Mouse (Mus musculus) forebrain, embryonic 10.5 days (tissue): Measurements from ENCODE around the gene Cst3. TPM values are rescaled to one million over a fixed set of nuclear protein-coding genes. Genes with fewer than 3 reads are reported as not detected.
A peak's percentile ranks its signal among the peaks of the same experiment; 100 is the strongest.

Experiments used
- DNase-seq: peaks from one replicate; pipeline ENCODE4 v3.0.0-alpha.2; 2017; ENCODE audit warnings: low spot score; ENCODE audit errors: extremely low spot score
- H3K27ac ChIP-seq: fragments of 300-500 bp; sonication (generic); 2 replicates; pipeline ENCODE4 v1.5.1; 2016; ENCODE audit warnings: mild to moderate bottlenecking
- H3K27me3 ChIP-seq: fragments of 300-500 bp; sonication (generic); 2 replicates; pipeline ENCODE4 v1.6.1; 2016; ENCODE audit warnings: mild to moderate bottlenecking; ENCODE audit not compliant: poor library complexity, severe bottlenecking
- H3K36me3 ChIP-seq: fragments of 300-500 bp; sonication (generic); replicated peaks from 2 replicates; pipeline ENCODE4 v1.6.1; 2016; ENCODE audit warnings: mild to moderate bottlenecking, moderate library complexity
- H3K4me1 ChIP-seq: fragments of 300-500 bp; sonication (generic); 2 replicates; pipeline ENCODE4 v1.6.1; 2016
- H3K4me3 ChIP-seq: fragments of 300-500 bp; sonication (generic); 2 replicates; pipeline ENCODE4 v1.5.1; 2016; ENCODE audit warnings: mild to moderate bottlenecking, moderate library complexity
- H3K9me3 ChIP-seq: fragments of 300-500 bp; sonication (generic); 2 replicates; pipeline ENCODE4 v1.6.1; 2016; ENCODE audit warnings: mild to moderate bottlenecking, moderate library complexity
- WGBS: fragments of 180-500 bp; shearing (Covaris S2); methylation state at CpG from one replicate; pipeline ENCODE4 v1.1.7; 2016; 5-methylcytosine and 5-hydroxymethylcytosine counted together
- polyA plus RNA-seq: library from polyadenylated mRNA; unstranded; fragments of >200 nt; fragmentation: Nextera tagmentation; extraction: Ambion mirVana; gene quantifications from 2 replicates; pipeline ENCODE4 v1.2.1, GENCODE M21; 2016

Cst3 gene
- polyA plus RNA-seq = 287 and 297 TPM in 2 replicates

GRCm38 (mm10) chr2:148875335-148875811, at the start of gene Cst3:
TSS of gene Cst3 (minus strand) at chr2:148875692.
- Histone ChIP-seq H3K9me3 (no peaks in the 10 kb centered on the region), H3K27ac (peak within 1 kb of the TSS; percentile 93), H3K4me1 (peaks cover 55% of the 10 kb centered on the region), H3K4me3 (peak within 1 kb of the TSS; percentile 84), H3K27me3 (no peaks in the 10 kb centered on the region), H3K36me3 (peaks cover 32% of the 10 kb centered on the region)
- peak; percentile 91 for DNase-seq
- 0% methylated on average over 19 of the region's 19 CpGs for WGBS

- peak; percentile 72 for DNase-seq
- Histone ChIP-seq H3K9me3 (no peaks in the 10 kb centered on the region), H3K27me3 (no peaks in the 10 kb centered on the region), H3K4me3 (no peak overlapping the region), H3K4me1 (no peaks in the 10 kb centered on the region), H3K27ac (peak overlapping the region; percentile 52; the same call in 1 of the 2 replicates), H3K36me3 (no peaks in the 10 kb centered on the region)
- 10% methylated on average over 5 of the region's 5 CpGs for whole genome bisulfite sequencing
Measured at GRCm38 (mm10) chr2:148902286-148902685, 26.8 kb upstream of the Cst3 start.

GRCm38 (mm10) chr2:148900305-148900704, 24.8 kb upstream of the Cst3 start:
- no peak overlapping the region for H3K27ac ChIP-seq
- H3K36me3 ChIP-seq = no peaks in the 10 kb centered on the region
- H3K4me1 ChIP-seq = no peaks in the 10 kb centered on the region
- H3K9me3 ChIP-seq = no peaks in the 10 kb centered on the region
- no peak overlapping the region for H3K4me3 ChIP-seq
- no peaks in the 10 kb centered on the region for H3K27me3 ChIP-seq
- DNase-seq = no peak
- WGBS = 71% methylated on average over 4 of the region's 4 CpGs

- 86% methylated on average over 1 of the region's 1 CpGs for WGBS
- peaks cover 6% of the 10 kb centered on the region for H3K4me1 ChIP-seq
- no peak for DNase-seq
- no peaks in the 10 kb centered on the region for H3K36me3 ChIP-seq
- no peak overlapping the region for H3K27ac ChIP-seq
- no peaks in the 10 kb centered on the region for H3K9me3 ChIP-seq
- no peak overlapping the region for H3K4me3 ChIP-seq
- no peaks in the 10 kb centered on the region for H3K27me3 ChIP-seq
Measured at GRCm38 (mm10) chr2:148896219-148896618, 20.7 kb upstream of the Cst3 start.

GRCm38 (mm10) chr2:148893107-148893506, 17.6 kb upstream of the Cst3 start:
- no peaks in the 10 kb centered on the region for H3K36me3 ChIP-seq
- no peaks in the 10 kb centered on the region for H3K27me3 ChIP-seq
- no peak overlapping the region for H3K27ac ChIP-seq
- no peak for DNase-seq
- H3K4me3 ChIP-seq = no peak overlapping the region
- H3K4me1 ChIP-seq = peaks cover 33% of the 10 kb centered on the region
- H3K9me3 ChIP-seq = no peaks in the 10 kb centered on the region

GRCm38 (mm10) chr2:148890021-148890851, 14.7 kb upstream of the Cst3 start:
- no peak overlapping the region for H3K4me3 ChIP-seq
- WGBS = 13% methylated on average over 5 of the region's 5 CpGs
- no peaks in the 10 kb centered on the region for H3K36me3 ChIP-seq
- H3K9me3 ChIP-seq = no peaks in the 10 kb centered on the region
- peak; percentile 40 for DNase-seq
- peak overlapping the region; percentile 87 for H3K27ac ChIP-seq
- peaks cover 33% of the 10 kb centered on the region for H3K4me1 ChIP-seq
- no peaks in the 10 kb centered on the region for H3K27me3 ChIP-seq

GRCm38 (mm10) chr2:148889331-148890010, 14.0 kb upstream of the Cst3 start:
- no peak overlapping the region for H3K4me3 ChIP-seq
- no peak for DNase-seq
- H3K27me3 ChIP-seq = no peaks in the 10 kb centered on the region
- no peaks in the 10 kb centered on the region for H3K36me3 ChIP-seq
- peak overlapping the region; percentile 87 for H3K27ac ChIP-seq
- WGBS = 29% methylated on average over 3 of the region's 3 CpGs
- H3K9me3 ChIP-seq = no peaks in the 10 kb centered on the region
- peaks cover 33% of the 10 kb centered on the region for H3K4me1 ChIP-seq

GRCm38 (mm10) chr2:148888872-148889271, 13.4 kb upstream of the Cst3 start:
- DNase-seq = no peak
- H3K27me3 ChIP-seq = no peaks in the 10 kb centered on the region
- H3K27ac ChIP-seq = peak overlapping the region; percentile 87
- H3K4me1 ChIP-seq = peaks cover 33% of the 10 kb centered on the region
- no peaks in the 10 kb centered on the region for H3K9me3 ChIP-seq
- no peak overlapping the region for H3K4me3 ChIP-seq
- H3K36me3 ChIP-seq = no peaks in the 10 kb centered on the region
- WGBS = 59% methylated on average over 3 of the region's 3 CpGs

- no peak overlapping the region for H3K4me3 ChIP-seq
- no peak overlapping the region for H3K27ac ChIP-seq
- no peaks in the 10 kb centered on the region for H3K9me3 ChIP-seq
- peaks cover 12% of the 10 kb centered on the region for H3K4me1 ChIP-seq
- no peak for DNase-seq
- no peaks in the 10 kb centered on the region for H3K27me3 ChIP-seq
- H3K36me3 ChIP-seq = no peaks in the 10 kb centered on the region
Measured at GRCm38 (mm10) chr2:148884738-148885137, 9.2 kb upstream of the Cst3 start.

- Histone ChIP-seq H3K36me3 (no peaks in the 10 kb centered on the region), H3K9me3 (no peaks in the 10 kb centered on the region), H3K4me3 (no peak overlapping the region), H3K27me3 (no peaks in the 10 kb centered on the region), H3K27ac (0 out of 2 replicates have a peak overlapping the region, but pooled peaks have one; percentile 30), H3K4me1 (peaks cover 36% of the 10 kb centered on the region)
- DNase-seq = no peak
- 50% methylated on average over 1 of the region's 1 CpGs for WGBS
Measured at GRCm38 (mm10) chr2:148879199-148879598, 3.7 kb upstream of the Cst3 start.

GRCm38 (mm10) chr2:148878641-148879130, 3.2 kb upstream of the Cst3 start:
- H3K27ac ChIP-seq = peak overlapping the region; percentile 30; the same call in 1 of the 2 replicates

GRCm38 (mm10) chr2:148877016-148877770, 1.7 kb upstream of the Cst3 start:
- Histone ChIP-seq H3K4me1 (peaks cover 55% of the 10 kb centered on the region), H3K27ac (no peak overlapping the region), H3K27me3 (no peaks in the 10 kb centered on the region), H3K4me3 (no peak overlapping the region), H3K36me3 (peaks cover 14% of the 10 kb centered on the region), H3K9me3 (no peaks in the 10 kb centered on the region)
- DNase-seq = no peak
- 63% methylated on average over 3 of the region's 3 CpGs for WGBS

More at GRCm38 (mm10) chr2:148878641-148879130, 3.2 kb upstream of the Cst3 start:
- peaks cover 41% of the 10 kb centered on the region for H3K4me1 ChIP-seq
- DNase-seq = no peak
- WGBS = 16% methylated on average over 2 of the region's 2 CpGs
- H3K4me3 ChIP-seq = no peak overlapping the region
- H3K36me3 ChIP-seq = no peaks in the 10 kb centered on the region; the same call in 1 of the 2 replicates
- no peaks in the 10 kb centered on the region for H3K27me3 ChIP-seq
- no peaks in the 10 kb centered on the region for H3K9me3 ChIP-seq
